Mouse (Mus musculus): ENCODE measurements around the gene Eefsec.

The Eefsec gene

GRCm38 (mm10) chr6:88266055-88266454 is 180.3 kb downstream of the Eefsec start:
- DNase-seq (ENCODE audit: low spot score), result no peak

GRCm38 (mm10) chr6:88265355-88265754 is 181.0 kb downstream of the Eefsec start:
- no peak for DNase-seq (ENCODE audit: low spot score)

- DNase-seq (ENCODE audit: low spot score), result no peak
These were observed 184.2 kb downstream of the Eefsec start for GRCm38 (mm10) chr6:88262160-88262559.

GRCm38 (mm10) chr6:88260645-88261044 is 185.7 kb downstream of the Eefsec start:
- DNase-seq (ENCODE audit: low spot score), result no peak

DNA sequence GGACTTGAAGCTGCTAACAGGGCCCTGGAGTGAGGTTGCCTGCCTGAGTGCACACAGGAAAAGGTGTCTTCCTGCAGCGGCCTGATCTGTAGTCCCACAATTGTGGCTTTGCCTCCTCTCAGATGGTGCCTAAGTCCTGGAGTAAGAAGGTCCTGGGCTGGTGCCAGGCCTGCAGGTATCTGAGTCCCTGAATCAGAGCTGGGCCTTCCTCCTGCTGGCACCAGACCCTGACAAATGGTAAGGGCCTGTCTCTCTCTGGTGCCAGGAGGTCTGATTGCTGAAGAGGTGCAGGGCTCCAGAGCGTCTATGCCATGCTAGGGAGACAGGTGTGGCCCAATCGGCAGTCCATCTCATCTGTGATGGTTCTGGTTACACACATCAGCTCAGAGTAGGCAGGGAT is 186.7 kb downstream of the Eefsec start:
- no peak for DNase-seq (ENCODE audit: low spot score)

- no peak for DNase-seq (ENCODE audit: low spot score)
These were observed 190.9 kb downstream of the Eefsec start for GRCm38 (mm10) chr6:88255435-88255834.

DNA sequence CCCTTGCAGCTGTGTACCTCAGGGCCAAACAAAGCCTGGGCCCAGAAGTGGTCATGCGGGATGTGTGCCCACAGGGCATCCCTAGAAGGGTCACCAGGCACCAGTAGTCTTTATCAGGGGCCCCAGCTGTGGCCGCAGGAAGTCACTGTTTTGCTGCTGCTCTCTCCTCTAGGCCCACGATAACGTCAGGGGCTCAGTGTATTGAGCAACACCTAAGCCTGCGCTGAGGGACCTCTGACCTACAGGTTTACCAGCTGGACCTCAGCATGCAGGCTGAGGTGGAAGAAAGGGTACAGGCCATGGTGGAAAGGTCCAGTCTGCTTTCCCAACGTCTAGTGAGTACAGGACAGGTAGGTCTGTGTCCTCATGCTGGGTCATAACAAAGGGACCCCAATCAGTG is 192.3 kb downstream of the Eefsec start:
- DNase-seq (ENCODE audit: low spot score), result no peak

DNA sequence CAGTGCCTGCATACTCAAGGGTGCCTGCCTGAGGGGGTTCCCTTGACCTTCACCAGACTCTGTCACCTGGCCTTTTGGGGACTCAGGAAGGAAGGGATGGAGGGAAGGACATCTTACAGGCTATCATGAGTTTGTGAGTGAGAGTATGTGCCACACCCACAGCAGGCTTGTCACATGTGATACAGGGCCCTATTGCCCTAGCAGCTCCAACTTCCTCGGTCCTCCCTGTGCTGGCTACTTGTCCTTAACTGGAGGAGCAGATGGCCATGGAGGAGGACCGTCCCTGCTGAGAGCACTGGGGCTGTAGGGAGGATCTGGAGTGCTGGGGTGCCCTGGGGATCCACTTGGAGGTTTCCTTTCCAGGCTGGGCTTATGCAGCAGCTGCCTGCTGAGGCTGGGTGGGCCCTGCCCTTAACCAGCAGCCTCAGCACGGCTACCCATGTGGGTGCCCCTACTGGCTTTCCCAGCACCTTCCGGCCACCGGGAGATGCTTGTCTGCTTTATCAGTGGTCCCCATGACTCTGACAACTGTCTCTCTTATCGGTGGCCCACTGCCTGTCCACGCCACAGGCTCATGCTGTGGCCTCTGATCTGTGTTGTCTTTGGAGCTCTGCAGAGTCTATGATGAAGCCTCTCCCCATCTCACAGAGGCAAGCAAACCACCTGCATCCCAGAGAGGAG is 194.4 kb downstream of the Eefsec start:
- DNase-seq (ENCODE audit: low spot score), result no peak

GRCm38 (mm10) chr6:88251396-88251795 is 194.9 kb downstream of the Eefsec start:
- DNase-seq (ENCODE audit: low spot score), result no peak

DNA sequence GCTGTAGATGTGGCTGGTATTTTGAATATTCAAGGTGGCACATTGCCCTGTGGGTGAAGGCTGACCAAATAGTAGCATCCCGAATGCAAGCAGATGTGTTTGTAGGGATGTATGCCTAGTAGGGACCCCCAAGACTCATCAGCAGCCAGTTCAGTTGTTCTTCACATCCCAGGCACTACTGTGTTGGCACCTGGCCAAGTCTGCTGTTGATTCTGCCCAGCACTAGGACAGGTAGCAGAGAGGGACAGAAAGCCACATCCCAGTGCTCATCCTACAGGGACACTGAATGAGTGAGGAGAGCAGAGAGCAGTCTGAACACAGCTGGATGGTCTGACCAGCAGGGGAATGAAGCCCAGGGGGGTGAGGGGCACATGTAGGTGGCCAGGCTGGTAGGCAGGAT is 197.1 kb downstream of the Eefsec start:
- no peak for DNase-seq (ENCODE audit: low spot score)

DNA sequence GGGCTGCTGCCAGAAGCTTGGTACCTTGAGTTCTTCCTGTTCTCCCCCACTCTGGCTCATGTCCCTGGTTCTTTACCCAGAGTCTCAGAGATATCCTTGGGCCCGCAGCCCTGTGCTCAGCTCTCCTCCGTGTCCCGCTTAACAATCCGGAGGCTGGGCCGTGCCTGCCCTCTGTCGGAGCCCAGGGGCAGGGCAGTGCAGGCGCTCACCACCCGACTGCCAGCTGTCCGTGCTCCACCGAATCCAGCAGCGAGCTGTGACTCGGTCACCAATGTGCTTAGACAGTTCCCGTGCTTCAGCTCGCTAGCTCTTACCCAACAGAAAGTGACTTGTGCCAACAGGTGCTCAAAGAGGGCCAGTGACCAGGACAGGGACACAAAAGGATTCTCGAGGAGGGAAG is 203.7 kb downstream of the Eefsec start:
- no peak for DNase-seq (ENCODE audit: low spot score)

DNA sequence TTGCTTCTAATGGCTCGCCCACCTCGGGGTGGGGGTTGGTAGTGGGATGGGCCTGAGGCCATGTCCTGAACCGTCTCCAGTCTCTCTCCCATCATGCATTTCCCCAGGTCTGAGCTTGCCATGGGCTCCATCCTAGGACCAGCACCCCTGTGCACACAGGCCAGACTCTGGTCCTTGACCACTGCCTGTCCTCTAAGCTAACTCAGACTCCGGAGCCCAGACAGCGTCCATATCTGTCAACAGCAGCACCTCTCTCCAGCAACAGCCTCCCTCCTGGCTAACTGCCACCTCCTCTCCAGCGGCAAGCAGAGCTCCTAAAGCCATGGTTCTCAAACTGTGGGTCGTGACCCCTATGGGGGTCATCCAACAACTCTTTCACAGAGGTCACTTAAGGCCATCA is 209.8 kb downstream of the Eefsec start:
- no peak for DNase-seq (ENCODE audit: low spot score)

DNA sequence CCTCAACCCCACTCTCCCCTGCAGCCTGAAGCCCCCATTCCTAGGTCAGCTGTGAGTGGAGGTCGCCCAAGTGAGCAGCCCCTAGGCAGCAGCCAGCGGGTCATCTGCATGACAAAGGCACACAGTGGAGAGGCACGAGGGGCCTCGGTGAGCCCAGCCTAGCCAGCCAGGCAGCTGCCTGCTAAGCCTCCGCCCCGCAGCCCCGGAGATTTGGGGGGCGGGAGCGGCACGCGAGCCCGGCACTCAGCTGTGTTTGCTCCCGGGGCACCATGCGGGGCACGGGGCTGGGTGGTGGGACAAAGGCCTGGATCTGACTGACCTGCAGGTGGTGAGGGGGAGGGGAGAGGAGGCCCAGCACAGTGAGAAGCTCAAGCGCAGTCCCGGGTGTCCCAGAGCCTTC is 210.4 kb downstream of the Eefsec start:
- DNase-seq (ENCODE audit: low spot score), result no peak

GRCm38 (mm10) chr6:88235461-88235860 is 210.9 kb downstream of the Eefsec start:
- no peak for DNase-seq (ENCODE audit: low spot score)

DNA sequence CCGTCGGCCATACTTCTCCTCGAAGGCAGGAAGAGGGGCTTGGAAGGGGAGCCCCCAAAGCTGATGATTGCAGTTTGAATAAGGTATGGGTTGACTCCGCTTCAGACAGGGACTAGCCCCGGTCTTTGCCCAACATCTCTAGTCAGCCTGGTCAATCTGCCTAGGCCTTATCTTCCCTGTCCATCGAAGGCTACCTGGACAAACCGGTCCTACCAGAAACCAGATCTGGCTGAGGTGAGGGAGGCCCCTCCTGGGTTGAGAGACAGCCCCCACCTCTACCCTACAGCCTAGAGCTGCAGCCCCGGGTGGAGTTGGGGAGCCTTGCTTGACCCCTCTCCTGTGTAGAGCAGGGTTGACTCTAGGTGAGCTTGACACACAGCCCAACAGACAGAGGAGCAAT is 212.3 kb downstream of the Eefsec start:
- DNase-seq (ENCODE audit: low spot score), result no peak

GRCm38 (mm10) chr6:88232221-88232620 is 214.1 kb downstream of the Eefsec start:
- DNase-seq (ENCODE audit: low spot score), result no peak

DNA sequence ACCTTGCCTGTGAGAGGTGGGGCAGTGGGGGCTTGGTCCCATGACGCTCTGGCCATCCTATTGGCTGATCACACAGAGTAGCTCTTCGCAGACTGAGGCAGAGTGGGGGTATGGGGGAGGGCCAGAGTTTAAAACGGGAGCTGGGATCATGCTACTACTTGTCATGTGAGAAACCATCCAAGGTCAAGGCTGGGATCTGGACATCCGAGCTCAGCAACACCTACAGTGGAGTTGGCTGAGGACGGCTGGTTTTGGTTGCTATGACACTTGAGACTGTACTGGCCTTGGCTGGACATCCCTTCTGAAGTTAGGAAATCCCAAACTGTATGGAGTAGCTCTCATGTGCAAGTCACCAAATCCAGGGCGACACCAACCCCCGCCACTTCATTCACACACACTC is 214.5 kb downstream of the Eefsec start:
- DNase-seq (ENCODE audit: low spot score), result no peak

- no peak for DNase-seq (ENCODE audit: low spot score)
These were observed 217.1 kb downstream of the Eefsec start for GRCm38 (mm10) chr6:88229221-88229620.

GRCm38 (mm10) chr6:88227537-88227936 is 218.8 kb downstream of the Eefsec start:
- no peak for DNase-seq (ENCODE audit: low spot score)

GRCm38 (mm10) chr6:88226570-88226994 is 219.8 kb downstream of the Eefsec start:
- DNase-seq (ENCODE audit: low spot score), result no peak

DNA sequence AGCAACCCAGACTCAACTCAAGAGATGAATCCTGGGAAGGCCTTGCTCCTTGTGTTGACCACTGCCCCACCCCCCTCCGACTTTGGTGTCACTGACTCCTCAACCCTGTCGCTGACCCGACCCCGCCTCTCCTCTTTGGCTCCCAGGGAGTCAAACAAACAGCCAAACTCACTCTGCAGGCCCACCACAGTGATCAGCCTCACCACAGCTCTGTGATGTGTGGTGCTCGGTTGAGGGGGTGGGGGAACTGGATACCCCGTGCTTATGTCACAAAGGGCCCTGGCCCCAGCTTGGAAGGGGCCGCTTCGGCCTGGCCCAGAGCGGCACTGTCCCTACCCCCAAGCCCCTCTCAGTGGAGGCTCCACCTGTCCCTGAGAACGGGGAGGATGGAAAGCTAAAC is 224.4 kb downstream of the Eefsec start, which contains the start of gene Dnajb8:
Gene Dnajb8 (plus strand): TSS at position 301 of the 400 bp plus-strand sequence.
- no peak for DNase-seq (ENCODE audit: low spot score)

DNA sequence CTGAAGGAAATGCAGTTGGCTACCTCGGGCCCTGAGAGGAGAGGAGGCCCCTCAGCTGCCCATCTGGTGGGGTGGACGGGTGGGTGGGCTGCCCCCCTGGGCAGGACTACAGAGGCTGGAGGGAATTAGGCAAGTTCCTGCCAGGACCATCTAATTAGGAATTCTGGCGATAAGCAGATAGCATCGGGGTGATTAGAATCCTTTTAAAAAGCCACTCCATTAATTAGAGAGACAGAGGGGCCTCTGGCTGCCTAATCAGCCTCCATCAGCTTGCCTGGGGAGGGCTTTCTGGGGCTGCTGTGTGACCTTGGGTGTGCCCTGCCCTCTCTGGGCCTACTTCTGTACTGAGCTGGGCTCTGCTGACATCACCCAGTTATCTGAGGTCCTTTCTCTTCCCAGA is 227.2 kb downstream of the Eefsec start:
- DNase-seq (ENCODE audit: low spot score), result no peak

- DNase-seq (ENCODE audit: low spot score), result no peak
These were observed 230.1 kb downstream of the Eefsec start for GRCm38 (mm10) chr6:88216199-88216598.

DNA sequence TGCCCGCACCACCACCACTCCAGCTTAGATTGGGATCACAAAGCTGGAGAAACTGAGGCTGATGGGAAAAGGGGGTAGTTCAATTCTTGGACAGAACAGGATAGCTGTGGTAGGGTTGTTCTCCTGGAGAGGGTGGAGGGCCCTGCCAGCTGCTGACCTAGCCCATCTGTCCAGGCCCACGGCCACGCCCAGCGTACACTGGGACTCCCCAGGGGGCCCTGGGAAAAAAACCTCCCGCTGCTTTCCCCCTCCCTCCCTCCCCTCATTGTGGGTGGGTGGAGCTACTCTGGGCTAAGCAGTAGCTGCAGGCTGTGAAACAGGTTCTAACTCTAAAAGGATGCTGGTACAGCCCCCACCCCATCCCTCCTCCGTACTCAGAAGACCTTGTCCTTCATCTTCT is 230.5 kb downstream of the Eefsec start:
- DNase-seq (ENCODE audit: low spot score), result no peak
